Mouse (Mus musculus): ENCODE data around the gene Limk1. TPM values are rescaled to one million over a fixed set of nuclear protein-coding genes. Genes with fewer than 3 reads are reported as not detected.
A peak's percentile ranks its signal among the peaks of the same experiment; 100 is the strongest.
"Not testable (repeated sequence)": the region's sequence is repeated elsewhere in the genome, so short reads cannot be mapped to it uniquely, and the experiment has no call there.

The Limk1 gene
- total RNA-seq, 2 experiments from 2014 or later, result 1.5 to 2.2 TPM

DNA sequence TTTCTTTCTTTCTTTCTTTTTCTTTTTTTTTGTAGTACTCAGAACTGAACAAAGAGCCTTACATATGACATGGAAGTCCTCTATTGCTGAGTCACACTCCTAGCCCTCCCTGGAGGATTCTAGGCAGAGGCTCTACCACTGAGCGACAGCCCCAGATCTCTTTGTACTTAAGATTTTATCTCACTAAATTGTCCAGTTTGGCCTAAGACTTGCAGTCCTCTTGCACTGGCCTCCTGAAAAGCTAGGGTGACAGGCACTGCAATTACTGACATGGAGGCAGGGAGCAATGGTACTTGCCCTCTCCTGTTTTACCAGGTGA lies 16.2 kb downstream of the Limk1 start:
- TF ChIP-seq CTCF (IDR thresholded peaks at IDR 0.05), result no peak
- intact Hi-C loops (cut with DNase I), result no loop called here
- no peak for DNase-seq
- H3K27ac ChIP-seq, result no peak overlapping the region
- H3K4me3 ChIP-seq, result no peak overlapping the region

DNA sequence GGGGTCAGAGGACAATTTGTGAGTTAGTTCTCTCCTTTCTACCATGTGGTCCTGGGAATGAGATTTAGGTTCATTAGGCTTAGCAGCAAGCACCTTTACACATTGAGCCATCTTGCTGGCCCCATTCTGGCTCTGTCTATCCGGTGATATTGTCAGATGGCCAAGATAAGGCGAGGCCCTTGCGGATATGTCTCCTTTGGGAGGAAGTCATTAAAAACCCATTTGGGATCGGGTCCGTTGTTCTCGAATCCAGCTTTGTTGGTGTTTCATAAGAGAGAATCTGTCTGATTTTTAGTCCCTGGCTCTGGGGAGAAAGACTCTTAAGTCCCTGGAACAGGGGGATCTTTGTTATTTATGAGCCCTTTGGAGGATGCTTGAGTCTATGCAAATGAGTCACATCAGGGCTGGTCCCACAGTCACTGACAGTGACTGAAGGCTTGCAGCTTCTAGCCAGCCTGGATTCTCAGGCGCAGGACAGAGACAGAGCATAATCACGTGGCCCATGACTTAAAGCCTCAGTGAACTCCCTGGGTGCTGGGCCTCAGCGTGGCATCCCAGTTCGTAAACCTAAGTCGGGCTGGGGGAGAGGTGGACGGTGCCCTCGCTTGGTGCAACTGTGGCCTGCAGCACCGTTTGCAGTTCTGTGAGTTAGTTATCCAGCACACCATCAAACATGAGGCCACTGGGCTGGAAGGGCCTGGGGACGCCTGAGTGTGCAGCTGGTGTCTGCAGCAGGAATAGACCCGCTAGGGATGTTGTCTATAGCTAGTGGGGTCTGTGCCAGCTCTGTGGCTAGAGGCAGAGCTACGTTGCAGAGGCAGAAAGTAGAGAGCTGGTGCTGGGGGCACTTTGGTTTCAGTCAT lies 16.8 kb downstream of the Limk1 start:
- H3K4me3 ChIP-seq, result no peak overlapping the region

DNA sequence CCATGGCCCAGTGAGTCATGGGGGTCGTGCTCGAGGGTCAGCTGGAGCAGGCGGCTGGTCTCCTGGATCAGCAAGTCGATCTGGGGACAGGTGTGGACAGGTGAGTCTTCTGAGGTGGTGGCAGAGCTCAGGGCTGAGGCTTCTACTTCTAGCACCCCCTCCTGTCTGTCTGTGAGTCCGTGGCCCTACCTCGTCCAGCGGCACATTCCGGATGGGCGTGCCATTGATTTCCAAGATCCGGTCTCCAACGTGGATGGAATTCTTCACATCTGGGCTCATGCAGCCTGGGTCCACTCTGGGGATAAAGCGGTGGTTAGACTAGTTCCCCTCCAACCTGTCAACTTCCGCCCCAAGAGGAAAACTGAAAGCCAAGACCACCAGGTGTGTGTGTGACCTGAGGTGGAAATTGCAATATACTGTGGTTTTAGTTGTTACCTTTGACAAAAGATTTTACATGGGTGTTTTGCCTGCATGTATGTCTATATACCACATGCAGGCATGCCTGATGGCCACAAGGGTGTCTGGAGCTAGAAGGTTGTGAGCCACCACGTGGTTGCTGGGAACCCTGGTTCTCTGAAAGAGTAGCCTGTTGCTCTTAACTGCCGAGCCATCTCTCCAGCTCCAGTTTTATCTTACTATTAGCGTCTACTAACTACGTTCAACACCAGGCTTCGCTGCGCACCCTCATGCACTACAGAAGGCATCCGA lies 19.2 kb downstream of the Limk1 start:
- Histone ChIP-seq H3K27ac (no peak overlapping the region), H3K4me3 (no peak overlapping the region)
- intact Hi-C loops (cut with DNase I), result loop anchor here (2.0 kb wide), 1 partner anchor 36 kb away; no protein-coding TSS in a partner anchor
- no peak for TF ChIP-seq CTCF (IDR thresholded peaks at IDR 0.05)
- DNase-seq, result no peak

More for the DNA sequence above, 16.8 kb downstream of the Limk1 start:
- intact Hi-C loops (cut with DNase I), result no loop called here
- peak overlapping the region; percentile 53 for H3K27ac ChIP-seq
- TF ChIP-seq CTCF (IDR thresholded peaks at IDR 0.05), result no peak
- DNase-seq, result no peak

DNA sequence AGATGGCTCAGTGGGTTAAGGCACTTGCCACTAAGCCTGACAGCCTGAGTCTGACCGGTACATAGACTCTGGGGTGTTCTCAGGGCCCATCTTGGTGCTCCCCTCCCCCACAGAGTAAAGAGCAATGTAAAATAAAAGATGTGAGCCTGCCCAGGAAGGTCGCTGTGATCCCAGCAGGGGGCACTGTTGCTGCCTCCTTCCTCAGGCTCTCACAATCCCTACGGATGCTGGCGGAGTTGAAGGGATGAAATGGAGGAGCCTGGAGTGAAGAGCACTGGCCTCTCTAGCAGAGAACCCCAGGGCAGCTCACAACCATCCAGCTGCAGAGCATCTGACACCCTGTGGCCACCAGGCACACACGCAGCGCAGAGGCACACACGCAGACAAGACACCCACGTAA lies 19.9 kb downstream of the Limk1 start:
- Histone ChIP-seq H3K27ac (no peak overlapping the region), H3K4me3 (no peak overlapping the region)
- peak; percentile 57 for DNase-seq
- peak; percentile 58 for TF ChIP-seq CTCF (IDR thresholded peaks at IDR 0.05)
- intact Hi-C loops (cut with DNase I), result loop anchor here (2.0 kb wide), 1 partner anchor 36 kb away; no protein-coding TSS in a partner anchor

DNA sequence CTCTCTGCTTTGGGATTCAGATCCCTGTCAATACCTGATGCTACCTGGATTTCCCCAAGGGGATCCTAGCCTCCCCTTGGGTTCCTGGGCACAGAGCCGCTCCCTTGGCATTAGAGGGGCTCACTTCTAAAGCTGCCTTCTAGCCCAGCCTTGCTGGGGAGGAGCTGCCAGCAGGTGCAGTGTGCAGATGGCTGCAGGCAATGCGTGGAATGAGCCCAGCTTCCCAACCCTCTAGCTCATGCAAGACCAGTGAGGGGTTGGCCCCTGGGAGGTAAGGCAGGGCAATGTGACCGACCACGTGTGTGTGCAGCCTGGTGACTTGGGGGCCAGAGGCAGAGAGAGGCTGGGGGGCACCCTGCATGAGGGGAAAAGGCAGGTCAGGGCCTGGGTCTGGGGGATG lies 31.7 kb downstream of the Limk1 start:
- no peak for TF ChIP-seq CTCF (IDR thresholded peaks at IDR 0.05)
- intact Hi-C loops (cut with DNase I), result no loop called here
- no peak for DNase-seq
- no peak overlapping the region for H3K27ac ChIP-seq
- no peak overlapping the region for H3K4me3 ChIP-seq

DNA sequence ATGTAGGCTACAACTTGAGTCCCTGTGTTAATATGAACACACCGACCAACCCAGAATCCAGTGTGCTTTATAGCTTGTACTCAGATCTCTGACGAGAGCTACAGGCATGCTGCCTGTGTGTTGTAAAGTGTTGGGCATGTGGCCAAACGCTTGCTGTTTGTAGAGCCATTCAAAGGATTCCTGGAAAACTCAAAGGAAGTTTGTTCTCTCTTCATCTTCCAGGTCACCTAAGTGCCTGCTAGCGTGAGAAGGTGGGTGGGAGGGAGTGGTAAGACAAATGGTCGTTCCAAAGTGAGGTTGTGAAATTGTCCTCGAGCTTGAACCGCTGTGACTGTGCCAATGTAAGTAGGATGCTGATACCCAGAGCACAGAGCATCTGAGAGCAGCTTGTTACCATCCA lies 36.4 kb downstream of the Limk1 start:
- no peak for DNase-seq
- no peak for TF ChIP-seq CTCF (IDR thresholded peaks at IDR 0.05)
- Histone ChIP-seq H3K27ac (no peak overlapping the region), H3K4me3 (no peak overlapping the region)
- intact Hi-C loops (cut with DNase I), result no loop called here

DNA sequence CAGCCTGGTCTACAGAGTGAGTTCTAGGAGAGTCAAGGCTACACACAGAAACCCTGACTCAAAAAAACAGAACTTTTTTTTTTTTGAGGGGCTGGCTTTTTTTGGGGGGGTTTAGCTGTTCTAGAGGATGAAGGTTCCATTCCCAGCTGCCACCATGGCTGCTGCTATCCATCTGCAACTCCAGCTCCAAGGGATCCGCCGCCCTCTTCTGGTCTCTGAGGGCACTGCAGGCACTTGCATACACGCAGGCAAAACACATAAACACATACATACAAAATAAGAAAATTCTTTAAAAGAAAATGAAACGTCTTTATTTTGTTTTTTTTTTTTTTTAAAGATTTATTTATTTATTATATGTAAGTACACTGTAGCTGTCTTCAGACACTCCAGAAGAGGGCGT lies 37.5 kb downstream of the Limk1 start:
- intact Hi-C loops (cut with DNase I), result no loop called here
- DNase-seq, result peak; percentile 67
- Histone ChIP-seq H3K27ac (no peak overlapping the region), H3K4me3 (no peak overlapping the region)
- TF ChIP-seq CTCF (IDR thresholded peaks at IDR 0.05), result peak; percentile 70

DNA sequence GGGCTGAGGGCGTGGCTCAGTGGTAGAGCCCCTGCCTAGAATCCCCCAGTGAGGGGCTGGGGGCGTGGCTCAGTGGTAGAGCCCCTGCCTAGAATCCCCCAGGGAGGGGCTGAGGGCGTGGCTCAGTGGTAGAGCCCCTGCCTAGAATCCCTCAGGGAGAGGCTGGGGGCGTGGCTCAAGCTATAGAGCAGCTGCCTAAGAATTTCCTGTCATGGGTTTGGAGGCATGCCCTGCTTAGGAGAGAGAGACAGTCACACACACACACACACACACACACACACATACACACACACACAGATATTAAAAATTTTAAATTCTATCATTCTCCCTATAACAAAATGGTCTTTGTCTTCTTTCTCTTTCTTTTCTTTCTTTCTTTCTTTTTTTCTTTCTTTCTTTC lies 39.4 kb downstream of the Limk1 start:
- DNase-seq; intact Hi-C loops (cut with DNase I); H3K27ac ChIP-seq; H3K4me3 ChIP-seq: not testable (repeated sequence)

DNA sequence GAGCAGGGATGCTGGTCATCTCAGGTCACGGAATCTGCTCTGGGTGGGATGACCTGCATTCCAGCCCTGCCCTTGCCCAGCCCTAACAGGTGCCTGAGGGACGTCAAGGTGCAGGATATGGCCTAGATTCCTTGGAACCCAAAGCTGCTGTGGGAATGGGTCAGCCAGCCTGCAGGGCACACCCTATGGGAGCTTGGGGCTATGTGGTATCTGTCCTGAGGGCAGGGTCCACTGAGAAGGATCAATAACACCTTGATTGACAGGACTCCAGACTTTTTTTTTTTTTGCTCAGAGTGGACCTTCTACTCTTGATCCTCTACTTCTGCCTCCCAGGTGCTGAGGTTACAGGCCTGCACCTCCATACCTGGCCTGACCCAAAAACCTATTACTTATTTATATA lies 41.0 kb downstream of the Limk1 start:
- H3K4me3 ChIP-seq, result no peak overlapping the region
- H3K27ac ChIP-seq, result no peak overlapping the region
- DNase-seq, result no peak
- TF ChIP-seq CTCF (IDR thresholded peaks at IDR 0.05), result no peak
- intact Hi-C loops (cut with DNase I), result no loop called here

DNA sequence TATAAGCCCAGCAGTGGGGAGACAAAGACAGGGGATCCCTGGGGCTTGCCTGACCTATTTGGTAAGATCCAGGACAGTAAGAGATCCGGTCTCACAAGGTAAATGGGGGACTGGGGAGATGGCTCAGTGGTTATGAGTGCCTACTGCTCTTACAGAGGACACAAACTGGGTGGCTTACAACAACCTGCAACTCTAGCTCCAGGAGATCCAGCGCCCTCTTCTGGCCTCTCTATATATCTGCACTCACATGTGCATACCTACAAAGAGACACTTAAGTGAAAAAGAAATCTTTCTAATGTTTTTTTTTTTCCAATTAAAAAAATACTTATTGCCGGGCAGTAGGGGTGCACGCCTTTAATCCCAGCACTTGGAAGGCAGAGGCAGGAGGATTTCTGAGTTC lies 41.9 kb downstream of the Limk1 start:
- DNase-seq, result no peak
- no peak overlapping the region for H3K27ac ChIP-seq
- no peak overlapping the region for H3K4me3 ChIP-seq
- intact Hi-C loops (cut with DNase I), result no loop called here
- TF ChIP-seq CTCF (IDR thresholded peaks at IDR 0.05), result no peak

DNA sequence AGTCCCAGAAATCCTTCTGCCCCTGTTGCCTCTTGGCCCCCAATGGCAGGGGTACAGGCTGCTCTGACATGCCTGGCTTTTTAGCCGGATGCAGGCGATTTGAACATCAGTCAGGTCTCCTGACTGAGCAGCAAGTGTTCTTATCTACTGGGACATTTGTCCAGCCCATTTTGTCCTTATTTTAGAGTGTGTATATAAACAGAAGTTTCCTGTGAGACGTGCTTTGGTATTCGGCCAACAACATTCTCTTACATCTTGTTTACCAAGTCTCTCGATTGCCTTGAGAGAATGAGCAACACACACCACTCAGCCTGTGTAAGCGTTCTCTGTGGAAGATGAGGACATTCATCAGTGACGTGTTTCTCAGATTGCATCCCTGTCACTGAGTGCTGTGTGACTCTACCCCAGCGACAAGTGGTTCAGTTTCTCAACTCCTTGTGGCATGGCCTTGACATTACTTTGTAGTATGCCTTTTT lies 43.7 kb downstream of the Limk1 start:
- intact Hi-C loops (cut with DNase I), result no loop called here
- peak overlapping the region; percentile 74 for H3K27ac ChIP-seq
- no peak overlapping the region for H3K4me3 ChIP-seq
- no peak for DNase-seq
- no peak for TF ChIP-seq CTCF (IDR thresholded peaks at IDR 0.05)

DNA sequence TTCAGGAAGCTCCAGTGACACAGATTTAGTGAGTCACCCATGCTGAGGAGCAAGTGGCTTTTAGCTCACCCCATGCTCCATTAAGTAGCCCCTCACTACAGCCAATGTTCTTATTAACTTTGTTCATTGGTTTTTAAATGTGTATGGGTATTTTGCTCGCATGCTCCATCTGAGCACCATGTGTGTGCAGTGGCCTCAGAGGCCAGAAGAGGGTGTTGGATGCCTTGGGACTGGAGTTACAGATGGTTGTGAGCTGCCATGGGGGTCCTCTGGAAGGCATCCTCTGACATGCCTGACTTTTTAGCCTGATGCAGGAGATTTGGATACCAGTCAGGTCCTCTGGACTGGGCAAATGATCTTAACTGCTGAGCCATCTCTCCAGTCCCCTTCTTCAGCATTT lies 44.3 kb downstream of the Limk1 start:
- intact Hi-C loops (cut with DNase I), result no loop called here
- no peak overlapping the region for H3K4me3 ChIP-seq
- peak overlapping the region; percentile 74 for H3K27ac ChIP-seq
- no peak for TF ChIP-seq CTCF (IDR thresholded peaks at IDR 0.05)
- DNase-seq, result no peak

DNA sequence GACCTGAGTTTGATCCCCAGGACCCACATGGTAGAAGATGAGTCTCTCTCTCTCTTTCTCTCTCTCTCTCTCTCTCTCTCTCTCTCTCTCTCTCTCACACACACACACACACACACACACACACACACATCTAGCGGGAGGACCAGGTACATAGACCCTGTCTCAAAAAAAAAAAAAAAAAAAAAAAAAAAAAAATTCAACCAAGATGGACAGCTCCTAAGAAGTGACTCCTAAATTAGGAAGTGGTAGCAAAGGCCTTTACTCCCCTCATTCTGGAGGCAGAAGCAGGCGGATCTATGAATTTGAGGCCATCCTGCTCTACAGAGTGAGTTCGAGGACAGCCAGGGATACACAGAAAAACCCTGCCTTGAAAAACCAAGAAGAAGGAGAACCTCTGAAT lies 48.0 kb downstream of the Limk1 start:
- intact Hi-C loops (cut with DNase I), result no loop called here
- no peak for TF ChIP-seq CTCF (IDR thresholded peaks at IDR 0.05)
- Histone ChIP-seq H3K27ac (no peak overlapping the region), H3K4me3 (no peak overlapping the region)
- DNase-seq, result no peak

All from gastrocnemius, adult 2 months (tissue).